ENCODE assay signal across 18 mouse cellular contexts in the genomic region with DNA sequence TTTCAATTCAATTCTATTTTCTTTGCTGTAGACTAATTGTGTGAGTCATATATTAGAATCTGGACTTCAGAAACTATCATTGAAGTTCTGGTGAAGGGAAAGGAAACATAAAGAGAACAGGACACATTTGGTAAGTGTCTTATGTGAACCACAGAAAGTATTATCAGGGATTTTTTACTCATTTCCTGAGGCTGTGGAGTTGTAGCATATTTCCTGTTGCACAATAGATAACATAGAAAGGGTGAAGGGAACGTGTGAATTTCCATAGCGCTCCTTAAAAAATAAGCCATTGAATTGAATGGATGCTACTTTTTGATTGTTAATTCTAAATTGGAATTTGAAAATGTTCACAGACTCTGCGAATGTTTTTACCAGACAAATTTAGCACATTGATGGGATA.
A peak's percentile ranks its signal among the peaks of the same experiment; 100 is the strongest.
DNase-seq lines count a peak whose midpoint lies in the region; TF ChIP-seq lines count a peak whose summit lies in the region.
"Had no signal": no experiment of that assay in that cellular context is flagged by ENCODE, and none has a peak within 500 bp of the region (broad histone marks: within the 10 kb centered on the region; RNA-seq: fewer than 3 reads in every experiment).

No protein-coding gene starts in this region.

- no peak for TF ChIP-seq CTCF in layer of hippocampus, adult 2 months (conservative IDR thresholded peaks at IDR 0.05)

- no peak overlapping the region for H3K4me3 ChIP-seq in layer of hippocampus, adult 2 months
- H3K4me3 ChIP-seq: embryonic facial prominence, embryonic 10.5 days; embryonic facial prominence, embryonic 12.5 days; forebrain, embryonic 13.5 days had no signal

- DNase-seq in layer of hippocampus, adult 2 months (ENCODE audit: low spot score in 2 of 2) = no peak
- no peak for DNase-seq in layer of hippocampus, postnatal 10 days (ENCODE audit: low spot score in 2 of 2)
- peak; percentile 17 for DNase-seq in Muller cell, postnatal 12 days (ENCODE audit: inconsistent ontology term)
- DNase-seq in embryo, embryonic 9.5 days (ENCODE audit: extremely low spot score) = no peak
- no peak for DNase-seq in gastrocnemius, postnatal 14 days
- DNase-seq: adrenal gland, adult 2 months; adrenal gland, postnatal 10 days; adrenal gland, postnatal 25 days; cerebellum, adult 11 months; cerebellum, adult 18-20 months; cerebellum, adult 8-10 months; cerebellum, adult 9-11 months; cerebellum, postnatal 14 days; cerebellum, postnatal 36 days; embryo, embryonic 11 days had no signal

- intact Hi-C loops in gastrocnemius, postnatal 14 days (cut with DNase I; ENCODE audit: low total_unique reads) = no loop called here

- peak overlapping the region; percentile 68 for H3K27ac ChIP-seq in layer of hippocampus, adult 2 months
- H3K27ac ChIP-seq: embryonic facial prominence, embryonic 10.5 days; embryonic facial prominence, embryonic 12.5 days; forebrain, embryonic 13.5 days had no signal
